In genomic region chr5:5483254-5483858, GRCm38 (mm10) we compare ENCODE assay signal across 15 mouse cellular contexts. TPM values are rescaled to one million over a fixed set of nuclear protein-coding genes. Genes with fewer than 3 reads are reported as not detected.
"Had no signal": no experiment of that assay in that cellular context is flagged by ENCODE, and none has a peak within 500 bp of the region (broad histone marks: within the 10 kb centered on the region; RNA-seq: fewer than 3 reads in every experiment).

No protein-coding gene starts in this region.

- H3K4me2 ChIP-seq: midbrain, embryonic 12.5 days had no signal

- DNase-seq: kidney, adult 2 months; kidney, postnatal 25 days; lung, adult 18-20 months; right cerebral cortex, postnatal 14 days; thymus, postnatal 14 days had no signal

- H3K27me3 ChIP-seq: midbrain, embryonic 12.5 days had no signal

- H3K36me3 ChIP-seq: midbrain, embryonic 12.5 days had no signal

- H3K9me3 ChIP-seq: midbrain, embryonic 12.5 days had no signal

- ATAC-seq: intestine, embryonic 16.5 days had no signal

- H3K4me1 ChIP-seq: midbrain, embryonic 12.5 days had no signal

- H3K9ac ChIP-seq: liver, embryonic 14.5 days; midbrain, embryonic 12.5 days had no signal

- H3K4me3 ChIP-seq: left cerebral cortex, adult 2 months; midbrain, embryonic 12.5 days had no signal

- H3K27ac ChIP-seq: left cerebral cortex, adult 2 months; liver, embryonic 14.5 days; midbrain, embryonic 12.5 days; stomach, postnatal 0 days had no signal

RNA-seq across cellular contexts. Expression of gene 1700015F17Rik, which starts 4.4 kb away (rescaled TPM):
- polyA plus RNA-seq: intestine, embryonic 16.5 days; kidney, adult 2 months; kidney, embryonic 16.5 days; liver, adult 2 months; liver, embryonic 14.5 days; lung, embryonic 16.5 days; midbrain, embryonic 12.5 days; midbrain, embryonic 16.5 days; spleen, adult 2 months; stomach, postnatal 0 days had no signal
